Mouse (Mus musculus): Measurements from ENCODE around the gene Tmco2.
"Not testable (repeated sequence)": the region's sequence is repeated elsewhere in the genome, so short reads cannot be mapped to it uniquely, and the experiment has no call there.

The Tmco2 gene

GRCm38 (mm10) chr4:121109126-121109525, at the start of gene Tmco2:
Gene Tmco2, minus strand, starts transcription at chr4:121109226.
- DNase-seq: no peak

- no peak for DNase-seq
These were observed 5.7 kb downstream of the Tmco2 start for GRCm38 (mm10) chr4:121103304-121103703.

GRCm38 (mm10) chr4:121097650-121098378, 11.2 kb downstream of the Tmco2 start, which contains the start of gene Zmpste24:
Gene Zmpste24, minus strand, starts transcription at chr4:121098241.
- peak; percentile 97 for DNase-seq

- peak; percentile 19 for DNase-seq
These were observed 18.8 kb downstream of the Tmco2 start for GRCm38 (mm10) chr4:121090211-121090610.

GRCm38 (mm10) chr4:121088696-121089095, 20.3 kb downstream of the Tmco2 start:
- DNase-seq: no peak

- no peak for DNase-seq
These were observed 24.5 kb downstream of the Tmco2 start for GRCm38 (mm10) chr4:121084506-121084905.

GRCm38 (mm10) chr4:121080395-121080794, 28.6 kb downstream of the Tmco2 start:
- peak; percentile 30 for DNase-seq

- peak; percentile 16 for DNase-seq
These were observed 30.9 kb downstream of the Tmco2 start for GRCm38 (mm10) chr4:121077915-121078646.

GRCm38 (mm10) chr4:121074250-121074649, 34.8 kb downstream of the Tmco2 start:
- DNase-seq: peak; percentile 17

GRCm38 (mm10) chr4:121065336-121065735, 43.7 kb downstream of the Tmco2 start:
- peak; percentile 85 for DNase-seq

- not testable (repeated sequence) for DNase-seq
These were observed 49.8 kb downstream of the Tmco2 start for GRCm38 (mm10) chr4:121059218-121059617.

- DNase-seq: no peak
These were observed 52.0 kb downstream of the Tmco2 start for GRCm38 (mm10) chr4:121057032-121057431.

- DNase-seq: no peak
These were observed 52.7 kb downstream of the Tmco2 start for GRCm38 (mm10) chr4:121056342-121056741.

All from heart, adult 11 months (tissue).